Mouse (Mus musculus): Measurements from ENCODE around the gene Alpl. TPM values are rescaled to one million over a fixed set of nuclear protein-coding genes. Genes with fewer than 3 reads are reported as not detected.

The Alpl gene
- total and polyA plus RNA-seq, 2 experiments from 2014 or later = 10.1 to 11.2 TPM

DNA sequence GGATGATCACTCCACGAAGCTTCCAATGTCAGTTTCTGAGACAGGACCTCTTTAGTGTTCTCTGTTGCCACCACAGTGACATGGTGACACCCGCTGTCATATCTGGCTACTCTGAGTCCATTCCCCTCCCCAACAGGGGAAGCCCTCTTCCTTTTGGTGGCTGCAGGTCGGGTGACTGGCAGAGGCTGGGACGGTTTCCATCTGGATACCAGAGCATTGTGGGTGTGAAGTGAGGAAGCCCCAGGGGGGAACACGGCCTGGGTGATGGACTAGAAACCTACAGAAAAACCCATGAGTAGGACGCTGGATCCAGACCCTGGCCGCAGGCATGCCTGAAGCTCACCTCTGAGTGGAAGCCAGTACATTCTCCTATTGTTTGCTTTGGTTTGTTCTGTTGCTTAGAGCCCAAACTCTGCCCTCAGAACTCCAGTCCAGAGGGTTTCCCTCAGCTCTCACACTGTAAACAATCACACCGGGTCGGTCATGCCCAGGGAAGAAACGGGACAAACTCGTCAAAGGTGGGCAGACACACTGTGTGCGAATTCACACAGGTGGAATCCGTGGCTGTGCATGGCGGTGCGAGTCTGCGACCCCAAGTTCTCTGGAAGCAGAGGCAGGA, 23.6 kb downstream of the Alpl start:
- H3K27ac ChIP-seq (ENCODE audit: low read depth, low read length) = no peak overlapping the region
- no peak overlapping the region for H3K9ac ChIP-seq
- TF ChIP-seq CTCF (IDR thresholded peaks at IDR 0.05; ENCODE audit: low read depth) = no peak
- H3K4me1 ChIP-seq (ENCODE audit: insufficient read depth) = no peaks in the 10 kb centered on the region
- no peaks in the 10 kb centered on the region for H3K36me3 ChIP-seq (ENCODE audit: insufficient read depth)
- no peaks in the 10 kb centered on the region for H3K9me3 ChIP-seq (ENCODE audit: low read length)
- DNase-seq = no peak
- H3K4me3 ChIP-seq (ENCODE audit: low read depth, low read length) = no peak overlapping the region
- H3K4me2 ChIP-seq (ENCODE audit: low read depth) = no peak overlapping the region
- ATAC-seq = no peak
- H3K27me3 ChIP-seq (ENCODE audit: insufficient read depth, low read length) = no peaks in the 10 kb centered on the region
- WGBS = 86% methylated on average over 16 of the region's 16 CpGs

GRCm38 (mm10) chr4:137771749-137772148, 24.4 kb downstream of the Alpl start:
- no peak for TF ChIP-seq CTCF (IDR thresholded peaks at IDR 0.05; ENCODE audit: low read depth)
- ATAC-seq = no peak

DNA sequence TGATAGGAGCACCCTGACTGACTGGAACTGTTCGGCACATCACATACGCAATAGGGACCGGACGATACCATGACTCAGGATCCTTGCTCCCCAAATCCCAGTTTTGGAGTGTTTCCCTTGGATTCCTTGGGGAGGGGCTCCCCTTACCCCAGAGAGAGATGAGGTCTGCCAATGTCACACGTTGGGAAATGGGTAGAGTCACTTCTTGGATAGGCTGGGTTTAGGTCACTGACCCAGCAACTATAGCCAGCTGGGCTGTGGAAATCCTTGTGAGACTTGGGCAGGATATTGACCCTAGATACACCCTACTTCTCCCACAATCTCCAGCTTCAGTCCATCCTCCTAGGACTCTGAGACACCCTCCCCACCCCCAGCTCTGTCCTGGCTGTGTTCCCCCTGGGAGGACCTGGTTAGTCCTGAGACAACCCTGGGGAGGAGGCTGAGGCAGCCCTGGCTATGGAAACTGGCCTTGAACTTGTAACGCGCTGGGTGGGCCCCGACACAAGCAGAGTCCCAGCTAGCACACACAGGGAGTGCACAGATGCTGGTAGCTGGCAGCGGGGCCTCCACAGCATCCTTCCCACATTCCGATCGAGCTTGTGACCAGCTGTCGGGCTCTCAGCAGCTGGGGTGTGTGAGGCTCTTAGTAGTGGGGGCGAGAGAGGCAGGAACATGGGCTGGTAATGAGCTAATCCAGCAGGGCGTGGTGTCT, 25.1 kb downstream of the Alpl start:
- no peaks in the 10 kb centered on the region for H3K27me3 ChIP-seq (ENCODE audit: insufficient read depth, low read length)
- no peak overlapping the region for H3K9ac ChIP-seq
- H3K36me3 ChIP-seq (ENCODE audit: insufficient read depth) = no peaks in the 10 kb centered on the region
- H3K27ac ChIP-seq (ENCODE audit: low read depth, low read length) = no peak overlapping the region
- no peaks in the 10 kb centered on the region for H3K9me3 ChIP-seq (ENCODE audit: low read length)
- WGBS = 79% methylated on average over 14 of the region's 14 CpGs
- no peak overlapping the region for H3K4me2 ChIP-seq (ENCODE audit: low read depth)
- no peak overlapping the region for H3K4me3 ChIP-seq (ENCODE audit: low read depth, low read length)
- ATAC-seq = no peak
- no peak for TF ChIP-seq CTCF (IDR thresholded peaks at IDR 0.05; ENCODE audit: low read depth)
- no peaks in the 10 kb centered on the region for H3K4me1 ChIP-seq (ENCODE audit: insufficient read depth)
- no peak for DNase-seq

More at GRCm38 (mm10) chr4:137771749-137772148, 24.4 kb downstream of the Alpl start:
- Histone ChIP-seq H3K9me3 (ENCODE audit: low read length) (no peaks in the 10 kb centered on the region), H3K9ac (no peak overlapping the region), H3K36me3 (ENCODE audit: insufficient read depth) (no peaks in the 10 kb centered on the region), H3K4me1 (ENCODE audit: insufficient read depth) (no peaks in the 10 kb centered on the region), H3K4me3 (ENCODE audit: low read depth, low read length) (no peak overlapping the region), H3K27ac (ENCODE audit: low read depth, low read length) (no peak overlapping the region), H3K4me2 (ENCODE audit: low read depth) (no peak overlapping the region), H3K27me3 (ENCODE audit: insufficient read depth, low read length) (no peaks in the 10 kb centered on the region)
- DNase-seq = no peak
- 79% methylated on average over 3 of the region's 3 CpGs for WGBS

DNA sequence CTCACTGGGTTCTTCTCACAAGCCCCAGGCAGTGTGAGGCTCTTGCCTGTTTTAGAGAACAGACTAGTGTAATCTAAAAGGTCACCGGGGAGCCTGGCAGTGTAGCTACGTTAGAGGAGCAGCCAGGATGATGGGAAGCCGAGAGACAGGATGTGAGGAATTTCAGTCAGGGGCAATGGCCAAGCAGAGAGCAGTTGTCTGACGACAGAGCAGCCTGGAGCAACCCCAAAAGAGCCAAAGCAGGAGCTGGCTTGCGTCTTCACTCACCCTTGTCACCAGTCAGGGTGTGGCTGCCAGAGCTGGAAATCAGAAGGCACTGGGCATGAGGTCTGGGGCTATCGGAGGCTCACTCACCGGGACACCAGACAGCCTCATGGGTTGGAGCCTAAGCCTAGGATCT, 26.5 kb downstream of the Alpl start:
- no peak for ATAC-seq
- no peak for TF ChIP-seq CTCF (IDR thresholded peaks at IDR 0.05; ENCODE audit: low read depth)
- 61% methylated on average over 7 of the region's 7 CpGs for WGBS
- no peak for DNase-seq
- no peak overlapping the region for H3K27ac ChIP-seq (ENCODE audit: low read depth, low read length)
- no peaks in the 10 kb centered on the region for H3K9me3 ChIP-seq (ENCODE audit: low read length)
- no peaks in the 10 kb centered on the region for H3K27me3 ChIP-seq (ENCODE audit: insufficient read depth, low read length)
- H3K9ac ChIP-seq = no peak overlapping the region
- H3K4me3 ChIP-seq (ENCODE audit: low read depth, low read length) = no peak overlapping the region
- no peaks in the 10 kb centered on the region for H3K4me1 ChIP-seq (ENCODE audit: insufficient read depth)
- H3K36me3 ChIP-seq (ENCODE audit: insufficient read depth) = no peaks in the 10 kb centered on the region
- no peak overlapping the region for H3K4me2 ChIP-seq (ENCODE audit: low read depth)

DNA sequence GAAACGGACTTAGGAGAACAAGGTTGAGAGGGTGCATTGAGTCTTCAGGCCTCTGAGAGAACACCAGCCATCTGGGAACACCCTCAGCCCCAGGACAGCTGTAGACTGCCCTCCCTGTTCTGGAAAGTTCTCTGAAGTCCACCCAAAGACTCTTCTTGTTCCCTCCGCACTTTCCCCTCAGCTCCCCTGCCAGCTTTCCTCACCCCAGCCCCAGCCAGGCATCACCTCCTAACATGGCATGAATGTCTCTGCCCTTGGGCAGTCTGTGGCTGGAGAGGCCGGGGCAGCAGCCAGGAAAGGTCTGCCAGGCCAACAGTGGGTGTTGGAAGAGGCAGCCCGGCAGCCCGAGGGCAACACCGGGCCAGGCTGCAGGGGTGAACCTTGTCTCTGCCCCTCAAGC, 27.4 kb downstream of the Alpl start:
- no peak for ATAC-seq
- Histone ChIP-seq H3K27ac (ENCODE audit: low read depth, low read length) (no peak overlapping the region), H3K4me2 (ENCODE audit: low read depth) (no peak overlapping the region), H3K4me3 (ENCODE audit: low read depth, low read length) (no peak overlapping the region), H3K36me3 (ENCODE audit: insufficient read depth) (no peaks in the 10 kb centered on the region), H3K9ac (no peak overlapping the region), H3K9me3 (ENCODE audit: low read length) (no peaks in the 10 kb centered on the region), H3K4me1 (ENCODE audit: insufficient read depth) (no peaks in the 10 kb centered on the region), H3K27me3 (ENCODE audit: insufficient read depth, low read length) (no peaks in the 10 kb centered on the region)
- no peak for DNase-seq
- 81% methylated on average over 6 of the region's 6 CpGs for WGBS
- no peak for TF ChIP-seq CTCF (IDR thresholded peaks at IDR 0.05; ENCODE audit: low read depth)

- H3K4me2 ChIP-seq (ENCODE audit: low read depth) = no peak overlapping the region
- ATAC-seq = no peak
- H3K27ac ChIP-seq (ENCODE audit: low read depth, low read length) = no peak overlapping the region
Observed at GRCm38 (mm10) chr4:137768381-137768780, 27.8 kb downstream of the Alpl start.

DNA sequence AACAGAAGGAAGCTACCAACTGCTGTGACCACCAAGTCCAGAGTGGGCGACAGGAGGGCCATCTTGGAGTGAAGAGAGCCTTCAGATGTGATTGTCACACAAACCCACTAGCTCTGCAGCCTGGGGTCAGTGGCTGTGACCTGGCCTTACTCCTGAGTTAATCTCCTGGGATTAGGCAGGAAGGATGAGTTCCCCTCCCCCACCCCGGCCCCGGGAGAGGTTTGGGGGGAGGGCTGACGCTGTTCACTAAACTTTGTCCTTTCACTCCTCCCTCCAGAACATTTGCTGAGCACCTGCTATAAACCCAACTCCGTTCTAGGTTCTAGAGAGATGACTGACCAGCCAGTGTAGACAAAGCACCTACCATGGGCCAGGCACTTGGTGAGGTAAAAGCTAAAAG, 29.8 kb downstream of the Alpl start:
- ATAC-seq (no peak), DNase-seq (no peak)
- H3K4me3 ChIP-seq (ENCODE audit: low read depth, low read length) = no peak overlapping the region
- no peaks in the 10 kb centered on the region for H3K27me3 ChIP-seq (ENCODE audit: insufficient read depth, low read length)
- H3K9me3 ChIP-seq (ENCODE audit: low read length) = no peaks in the 10 kb centered on the region
- TF ChIP-seq CTCF (IDR thresholded peaks at IDR 0.05; ENCODE audit: low read depth) = no peak
- no peak overlapping the region for H3K27ac ChIP-seq (ENCODE audit: low read depth, low read length)
- H3K4me1 ChIP-seq (ENCODE audit: insufficient read depth) = 0 out of 2 replicates have a peak, but pooled peaks cover 3% of the 10 kb centered on the region
- no peaks in the 10 kb centered on the region for H3K36me3 ChIP-seq (ENCODE audit: insufficient read depth)
- no peak overlapping the region for H3K9ac ChIP-seq
- no peak overlapping the region for H3K4me2 ChIP-seq (ENCODE audit: low read depth)
- 35% methylated on average over 5 of the region's 5 CpGs for WGBS

More at GRCm38 (mm10) chr4:137768381-137768780, 27.8 kb downstream of the Alpl start:
- no peak for DNase-seq
- no peak overlapping the region for H3K4me3 ChIP-seq (ENCODE audit: low read depth, low read length)
- WGBS = 74% methylated on average over 5 of the region's 5 CpGs
- no peaks in the 10 kb centered on the region for H3K4me1 ChIP-seq (ENCODE audit: insufficient read depth)
- H3K9ac ChIP-seq = no peak overlapping the region
- H3K9me3 ChIP-seq (ENCODE audit: low read length) = no peaks in the 10 kb centered on the region
- no peaks in the 10 kb centered on the region for H3K27me3 ChIP-seq (ENCODE audit: insufficient read depth, low read length)
- TF ChIP-seq CTCF (IDR thresholded peaks at IDR 0.05; ENCODE audit: low read depth) = no peak
- H3K36me3 ChIP-seq (ENCODE audit: insufficient read depth) = no peaks in the 10 kb centered on the region
